Mouse (Mus musculus): ENCODE data around the gene Wdr41.

Gene Wdr41

DNA sequence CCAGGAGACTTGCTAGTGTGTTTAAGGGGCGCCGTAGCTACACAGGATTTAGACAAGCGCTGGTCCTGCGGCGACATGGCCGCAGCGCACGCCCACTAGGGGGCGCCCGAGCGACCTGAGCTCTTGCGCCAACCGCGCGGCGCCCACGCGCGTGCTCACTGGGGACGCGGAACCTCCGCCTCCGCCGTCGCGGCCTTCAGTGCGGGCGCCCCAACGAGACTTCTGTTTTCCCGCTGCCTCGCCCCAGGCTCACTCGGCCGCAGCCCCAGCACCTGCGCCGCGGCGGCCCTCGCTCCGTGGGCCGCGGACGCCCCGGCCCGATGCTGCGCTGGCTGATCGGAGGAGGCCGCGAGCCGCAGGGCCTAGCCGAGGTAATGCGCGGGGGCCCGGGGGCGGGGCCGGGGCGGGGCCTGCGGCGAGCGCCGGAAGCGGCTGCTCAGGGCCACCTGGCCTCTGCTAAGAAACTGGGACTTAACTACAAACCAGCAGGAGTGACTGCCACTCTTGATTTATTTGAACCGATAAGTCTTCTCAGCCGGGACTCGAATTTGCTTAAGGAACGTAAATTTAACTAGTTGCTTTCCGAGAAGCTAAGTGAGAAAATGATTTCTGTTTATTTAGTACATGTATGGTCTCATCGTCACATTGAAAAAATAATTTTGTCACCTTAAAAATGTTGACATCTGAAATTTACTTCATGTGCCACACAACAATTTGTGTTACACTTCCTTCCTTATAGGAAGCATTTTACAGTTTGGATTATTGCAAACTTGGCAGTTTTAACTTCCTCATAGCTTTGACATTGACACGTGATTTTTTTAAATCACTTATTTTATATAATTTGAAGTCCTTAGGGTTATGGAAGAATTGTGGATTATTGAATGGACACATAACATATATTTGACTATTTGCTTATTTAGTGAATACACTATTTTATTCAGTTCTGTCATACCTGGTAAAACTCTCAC, at the start of gene Wdr41:
Wdr41 (plus strand) TSS at position 126 of the 968 bp plus-strand sequence.
- peak; percentile 92 for DNase-seq (ENCODE audit: low read depth)

- no peak for DNase-seq (ENCODE audit: low read depth)
Observed at GRCm38 (mm10) chr13:94928086-94928485, 48.1 kb upstream of the Wdr41 start.

DNA sequence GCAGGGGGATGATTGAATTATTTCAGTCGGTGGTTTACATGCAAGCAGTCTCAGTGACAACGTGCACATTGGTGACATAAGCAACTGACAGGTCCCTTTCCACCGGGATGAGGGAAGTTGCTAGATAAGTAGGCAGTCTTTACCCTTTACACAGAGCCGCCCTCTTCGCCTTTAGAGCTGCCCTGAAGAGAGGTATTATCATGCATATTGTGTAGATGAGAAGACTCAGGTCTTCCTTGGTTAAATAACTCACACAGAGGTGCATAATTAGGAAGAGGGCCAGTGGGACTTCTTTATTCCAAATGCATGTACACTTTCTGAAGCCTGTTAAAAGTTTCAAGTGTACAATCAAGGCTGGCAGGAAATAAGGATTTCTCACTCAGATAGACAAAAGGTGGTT, 37.7 kb upstream of the Wdr41 start:
- DNase-seq (ENCODE audit: low read depth): no peak

- no peak for DNase-seq (ENCODE audit: low read depth)
Observed at GRCm38 (mm10) chr13:94940104-94940503, 36.0 kb upstream of the Wdr41 start.

DNA sequence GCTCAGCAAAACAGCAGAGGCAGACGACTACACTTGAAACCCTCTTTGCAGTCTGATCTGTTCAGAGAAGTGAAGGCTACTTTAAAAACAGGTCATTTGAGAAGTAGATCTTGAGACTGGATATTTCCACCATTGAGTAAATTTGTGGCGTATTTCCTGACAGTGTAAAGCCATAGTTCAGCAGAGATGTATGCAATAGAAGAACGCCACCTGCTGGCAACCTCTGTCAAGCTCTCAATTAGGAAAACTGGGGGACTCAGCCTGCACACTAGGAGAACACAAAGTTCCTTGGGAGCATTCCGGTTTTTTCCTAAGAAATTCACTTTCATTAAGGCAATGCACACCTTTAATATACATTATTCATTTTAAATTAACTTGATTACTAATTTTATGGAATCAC, 34.9 kb upstream of the Wdr41 start:
- peak; percentile 78 for DNase-seq (ENCODE audit: low read depth)

- peak; percentile 52 for DNase-seq (ENCODE audit: low read depth)
Observed at GRCm38 (mm10) chr13:94955941-94956340, 20.2 kb upstream of the Wdr41 start.

GRCm38 (mm10) chr13:94957965-94958364, 18.2 kb upstream of the Wdr41 start:
- DNase-seq (ENCODE audit: low read depth): peak; percentile 61

- DNase-seq (ENCODE audit: low read depth): no peak
Observed at GRCm38 (mm10) chr13:94969992-94970553, 6.1 kb upstream of the Wdr41 start.

- no peak for DNase-seq (ENCODE audit: low read depth)
Observed at GRCm38 (mm10) chr13:94975828-94976218, 321 bp upstream of the Wdr41 start.

- DNase-seq (ENCODE audit: low read depth): no peak
Observed at GRCm38 (mm10) chr13:94979081-94979480, 2.9 kb downstream of the Wdr41 start.

GRCm38 (mm10) chr13:94990516-94990915, 14.4 kb downstream of the Wdr41 start:
- no peak for DNase-seq (ENCODE audit: low read depth)

- DNase-seq (ENCODE audit: low read depth): peak; percentile 81
Observed at GRCm38 (mm10) chr13:95007281-95007680, 31.1 kb downstream of the Wdr41 start.

GRCm38 (mm10) chr13:95009261-95009660, 33.1 kb downstream of the Wdr41 start:
- no peak for DNase-seq (ENCODE audit: low read depth)

DNA sequence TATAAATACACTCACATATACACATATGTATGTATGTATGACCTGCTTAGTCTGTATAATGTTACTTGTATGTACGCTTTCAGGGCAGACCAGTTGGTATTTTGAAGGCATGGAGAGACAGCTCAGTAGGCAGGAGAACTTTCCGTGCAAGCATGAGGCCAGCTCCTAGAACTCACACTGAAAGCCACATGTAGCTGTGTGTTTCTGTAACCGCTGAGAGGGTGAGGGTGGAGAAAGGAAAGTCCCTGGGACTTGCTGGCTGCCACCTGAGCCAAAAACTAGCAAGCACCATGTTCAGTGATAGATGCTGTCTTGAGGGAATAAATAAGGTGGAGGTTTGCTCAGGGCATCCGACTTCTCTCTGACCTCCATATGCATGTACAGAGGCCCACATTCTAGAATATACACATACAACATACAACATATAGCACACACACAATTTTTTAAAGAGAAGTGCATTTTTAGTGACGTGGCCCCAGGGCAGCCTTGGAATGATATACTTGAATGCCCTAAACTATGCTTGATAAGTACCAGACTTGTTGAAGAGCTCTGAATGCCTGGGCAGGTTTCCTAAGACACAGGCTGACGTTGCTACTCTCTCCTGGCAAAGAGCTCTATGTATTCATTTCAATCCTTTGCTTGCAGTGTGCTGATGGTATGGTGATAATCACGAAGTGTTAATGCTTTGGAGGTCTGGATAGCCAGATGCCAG, 35.6 kb downstream of the Wdr41 start:
- no peak for DNase-seq (ENCODE audit: low read depth)

- no peak for DNase-seq (ENCODE audit: low read depth)
Observed at GRCm38 (mm10) chr13:95017278-95017677, 41.1 kb downstream of the Wdr41 start.

DNA sequence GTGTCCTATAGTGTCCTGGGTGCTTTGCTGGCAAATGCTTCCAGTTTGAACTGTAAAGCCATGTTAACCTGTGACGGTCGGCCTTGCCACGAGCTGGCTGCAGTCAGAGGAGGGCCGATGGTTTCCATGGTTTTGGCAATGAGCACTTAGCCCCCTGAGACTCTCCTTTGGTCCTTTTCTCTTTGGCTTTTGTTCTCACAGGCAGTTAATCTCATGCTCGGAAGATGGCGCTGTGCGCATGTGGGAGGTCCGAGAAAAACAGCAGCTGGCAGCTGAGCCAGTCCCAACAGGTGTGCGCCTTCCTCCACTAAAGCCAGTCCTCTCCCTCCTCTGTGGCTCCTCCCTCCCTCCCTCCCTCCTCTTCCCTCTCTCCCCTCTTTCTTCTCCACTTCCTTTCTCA, 41.8 kb downstream of the Wdr41 start:
- DNase-seq (ENCODE audit: low read depth): no peak

GRCm38 (mm10) chr13:95019345-95019744, 43.2 kb downstream of the Wdr41 start:
- peak; percentile 39 for DNase-seq (ENCODE audit: low read depth)

DNA sequence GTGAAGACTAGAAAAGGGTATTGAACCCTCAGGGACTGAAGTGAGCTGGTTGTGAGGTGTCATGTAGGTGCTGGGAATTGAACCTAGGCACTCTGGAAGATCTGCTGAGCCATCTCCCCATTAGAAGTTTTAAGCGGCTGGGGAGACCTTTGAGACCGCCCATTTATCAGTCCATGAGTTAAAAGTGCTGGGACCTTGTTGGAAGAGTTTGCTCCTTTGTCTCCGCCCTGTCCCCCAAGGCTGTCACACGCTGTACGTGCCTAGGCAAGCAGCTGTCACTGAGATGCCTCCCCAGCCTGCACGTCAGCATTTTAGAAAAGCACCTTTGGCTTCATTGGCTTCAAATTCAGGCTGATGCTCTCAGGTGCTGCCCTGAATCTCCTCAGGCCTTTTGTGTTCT, 44.1 kb downstream of the Wdr41 start:
- no peak for DNase-seq (ENCODE audit: low read depth)

DNA sequence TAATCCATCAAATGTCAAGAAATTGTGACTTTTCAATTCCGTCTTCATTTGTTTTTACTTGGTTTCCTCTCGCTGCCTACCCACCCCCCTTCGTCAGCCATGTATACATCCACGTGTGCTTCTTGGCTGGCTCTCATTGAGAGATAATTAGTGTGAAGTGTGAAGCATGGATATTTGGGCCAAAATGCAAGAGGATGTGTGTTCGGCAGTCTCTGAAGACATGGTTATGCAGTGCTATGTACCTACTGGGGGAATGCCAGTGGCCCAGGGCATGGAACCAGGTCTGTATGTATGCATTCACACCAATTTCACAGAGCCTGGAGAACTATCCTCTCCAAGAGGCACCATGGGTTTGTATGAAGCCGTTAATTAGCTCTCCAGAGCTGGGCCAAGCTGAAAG, 54.7 kb downstream of the Wdr41 start:
- DNase-seq (ENCODE audit: low read depth): no peak

GRCm38 (mm10) chr13:95032127-95032831, 56.1 kb downstream of the Wdr41 start:
- no peak for DNase-seq (ENCODE audit: low read depth)

GRCm38 (mm10) chr13:95032973-95033372, 56.8 kb downstream of the Wdr41 start:
- DNase-seq (ENCODE audit: low read depth): no peak

DNA sequence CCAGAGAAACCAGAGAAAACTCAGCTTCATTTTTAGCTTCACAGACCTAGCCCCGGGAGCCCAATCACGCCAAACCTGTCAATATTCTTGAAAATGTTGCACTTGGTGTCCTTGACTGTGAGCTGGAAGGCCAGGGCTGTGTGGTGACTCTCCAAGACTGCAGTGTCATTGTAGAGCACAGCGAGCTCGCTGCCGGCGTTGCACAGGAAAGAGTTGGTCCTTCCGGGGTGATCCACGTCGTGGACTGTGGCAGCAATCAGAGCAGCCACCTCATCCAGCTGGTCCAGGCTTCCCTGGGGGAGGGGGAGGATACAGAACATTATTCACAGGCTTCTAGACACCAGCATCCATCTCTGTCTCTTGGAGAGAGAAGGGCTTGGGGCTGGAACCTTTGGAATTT, 58.0 kb downstream of the Wdr41 start:
- DNase-seq (ENCODE audit: low read depth): peak; percentile 9
